Mouse (Mus musculus) liver, adult (tissue): ENCODE measurements around the gene Abca3.

Experiments used
- GATA4 ChIP-seq: IDR thresholded peaks from 2 replicates; pipeline ENCODE4 v1.6.1; 2014; ENCODE audit warnings: mild to moderate bottlenecking, low read length; ENCODE audit not compliant: insufficient replicate concordance

The Abca3 gene

GRCm38 (mm10) chr17:24351760-24352357 lies at the start of gene Abca3:
Gene Abca3, plus strand, starts transcription at chr17:24351950.
- peak; percentile 20; the same call in 1 of the 2 replicates for TF ChIP-seq GATA4

GRCm38 (mm10) chr17:24307500-24307899 lies 44.2 kb upstream of the Abca3 start:
- TF ChIP-seq GATA4, result no peak

GRCm38 (mm10) chr17:24320826-24321225 lies 30.9 kb upstream of the Abca3 start:
- TF ChIP-seq GATA4, result no peak

- no peak for TF ChIP-seq GATA4
Measured at GRCm38 (mm10) chr17:24325051-24325450, 26.7 kb upstream of the Abca3 start.

GRCm38 (mm10) chr17:24327656-24328055 lies 24.1 kb upstream of the Abca3 start:
- TF ChIP-seq GATA4, result no peak

- TF ChIP-seq GATA4, result no peak
Measured at GRCm38 (mm10) chr17:24344672-24345071, 7.1 kb upstream of the Abca3 start.

GRCm38 (mm10) chr17:24346831-24347230 lies 4.9 kb upstream of the Abca3 start:
- no peak for TF ChIP-seq GATA4

GRCm38 (mm10) chr17:24349176-24349575 lies 2.6 kb upstream of the Abca3 start:
- no peak for TF ChIP-seq GATA4

GRCm38 (mm10) chr17:24350926-24351759 lies 607 bp upstream of the Abca3 start, which contains the start of gene Abca17:
Gene Abca17, minus strand, starts transcription at chr17:24351068.
- TF ChIP-seq GATA4, result no peak

GRCm38 (mm10) chr17:24352370-24353194 lies 832 bp downstream of the Abca3 start:
- TF ChIP-seq GATA4, result no peak

GRCm38 (mm10) chr17:24353960-24354359 lies 2.2 kb downstream of the Abca3 start:
- TF ChIP-seq GATA4, result no peak

GRCm38 (mm10) chr17:24355284-24355683 lies 3.5 kb downstream of the Abca3 start:
- peak; percentile 87 for TF ChIP-seq GATA4

- TF ChIP-seq GATA4, result no peak
Measured at GRCm38 (mm10) chr17:24359006-24359405, 7.3 kb downstream of the Abca3 start.

GRCm38 (mm10) chr17:24359903-24360302 lies 8.2 kb downstream of the Abca3 start:
- no peak for TF ChIP-seq GATA4

GRCm38 (mm10) chr17:24360841-24361240 lies 9.1 kb downstream of the Abca3 start:
- no peak for TF ChIP-seq GATA4
